ENCODE assay signal across 31 mouse cellular contexts in the genomic region with DNA sequence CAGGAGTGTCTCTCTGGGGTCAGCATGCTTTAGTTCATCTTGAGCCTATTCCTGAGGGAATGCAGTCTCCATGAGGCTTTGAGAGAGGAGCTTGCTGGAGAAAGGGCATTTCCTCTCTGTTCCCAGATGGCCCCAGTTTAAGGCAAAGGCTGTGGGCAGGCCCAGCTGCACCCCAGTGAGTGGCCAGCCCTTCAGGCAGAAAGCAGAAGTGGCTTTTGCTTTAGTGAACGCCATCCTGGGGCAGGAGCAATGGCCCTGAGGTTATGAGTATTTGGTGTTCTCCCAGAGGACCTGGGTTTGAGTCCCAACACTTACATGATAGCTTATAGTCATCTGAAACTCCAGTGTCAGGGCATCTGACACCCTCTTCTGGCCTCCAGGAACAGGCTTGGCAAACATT. TPM values are rescaled to one million over a fixed set of nuclear protein-coding genes. Genes with fewer than 3 reads are reported as not detected.
DNase-seq lines count a peak whose midpoint lies in the region; ATAC-seq and TF ChIP-seq lines count a peak whose summit lies in the region.
"Had no signal": no experiment of that assay in that cellular context is flagged by ENCODE, and none has a peak within 500 bp of the region (broad histone marks: within the 10 kb centered on the region; RNA-seq: fewer than 3 reads in every experiment).

No protein-coding gene starts in this region.

- ATAC-seq in forebrain, postnatal 0 days, result no peak
- ATAC-seq in granulocyte monocyte progenitor cell, adult 5-6 weeks (replicated peaks; ENCODE audit: poor library complexity, severe bottlenecking), result peak; percentile 77
- ATAC-seq in megakaryocyte progenitor cell, adult 5-6 weeks (replicated peaks; ENCODE audit: poor library complexity), result peak; percentile 65
- ATAC-seq in activated CD4-positive, CD25-positive, alpha-beta regulatory T cell, adult 4 months, result no peak
- ATAC-seq: midbrain, embryonic 13.5 days had no signal

- peak overlapping the region; percentile 35; the same call in 1 of the 2 replicates for H3K27ac ChIP-seq in forebrain, embryonic 10.5 days
- H3K27ac ChIP-seq in forebrain, postnatal 0 days (ENCODE audit: low read depth, low read length), result no peak overlapping the region
- H3K27ac ChIP-seq: embryonic facial prominence, embryonic 12.5 days; forebrain, embryonic 12.5 days; hindbrain, embryonic 12.5 days; midbrain, embryonic 13.5 days had no signal

- peaks cover 56% of the 10 kb centered on the region for H3K4me1 ChIP-seq in forebrain, embryonic 10.5 days
- peaks cover 7% of the 10 kb centered on the region for H3K4me1 ChIP-seq in forebrain, postnatal 0 days (ENCODE audit: insufficient read depth)

- no peaks in the 10 kb centered on the region for H3K36me3 ChIP-seq in forebrain, embryonic 10.5 days (replicated peaks)
- no peaks in the 10 kb centered on the region for H3K36me3 ChIP-seq in forebrain, postnatal 0 days (ENCODE audit: insufficient read depth)
- H3K36me3 ChIP-seq: embryonic facial prominence, embryonic 12.5 days; forebrain, embryonic 12.5 days; heart, embryonic 12.5 days; hindbrain, embryonic 12.5 days; midbrain, embryonic 13.5 days had no signal

- DNase-seq in forebrain, embryonic 10.5 days (ENCODE audit: extremely low spot score, low spot score), result no peak
- no peak for DNase-seq in forebrain, postnatal 0 days
- DNase-seq in A20 (ENCODE audit: low read depth, low spot score), result peak; percentile 51
- DNase-seq in neural tube, embryonic 10.5 days (ENCODE audit: extremely low spot score, low spot score), result no peak
- no peak for DNase-seq in thymus, postnatal 36 days
- DNase-seq: cerebellum, adult 11-12 months; cerebellum, postnatal 10 days; heart, postnatal 10 days; kidney, adult 18-20 months; kidney, postnatal 4 days; left cerebral cortex, postnatal 4 days; liver; right cerebral cortex, adult 18-20 months; right cerebral cortex, postnatal 4 days; thymus, adult 18-20 months; thymus, postnatal 4 days had no signal

- no peak overlapping the region for H3K9ac ChIP-seq in forebrain, postnatal 0 days
- H3K9ac ChIP-seq: embryonic facial prominence, embryonic 12.5 days; forebrain, embryonic 12.5 days; heart, embryonic 12.5 days; hindbrain, embryonic 12.5 days; midbrain, embryonic 13.5 days had no signal

- peaks cover 23% of the 10 kb centered on the region for H3K27me3 ChIP-seq in forebrain, embryonic 10.5 days (ENCODE audit: poor library complexity, severe bottlenecking)
- H3K27me3 ChIP-seq in forebrain, postnatal 0 days (ENCODE audit: insufficient read depth, low read length), result no peaks in the 10 kb centered on the region
- H3K27me3 ChIP-seq: embryonic facial prominence, embryonic 12.5 days; hindbrain, embryonic 12.5 days had no signal

- TF ChIP-seq CTCF in forebrain, postnatal 0 days (IDR thresholded peaks at IDR 0.05; ENCODE audit: low read depth), result no peak

- H3K4me3 ChIP-seq in forebrain, embryonic 10.5 days, result no peak overlapping the region
- H3K4me3 ChIP-seq in forebrain, postnatal 0 days (ENCODE audit: low read depth, low read length), result no peak overlapping the region
- H3K4me3 ChIP-seq: embryonic facial prominence, embryonic 12.5 days; forebrain, embryonic 12.5 days; heart, embryonic 12.5 days; hindbrain, embryonic 12.5 days; midbrain, embryonic 13.5 days had no signal

- no peak overlapping the region for H3K4me2 ChIP-seq in forebrain, postnatal 0 days (ENCODE audit: low read depth)
- H3K4me2 ChIP-seq: embryonic facial prominence, embryonic 12.5 days; forebrain, embryonic 12.5 days; heart, embryonic 12.5 days; hindbrain, embryonic 12.5 days; midbrain, embryonic 13.5 days had no signal

- peaks cover 11% of the 10 kb centered on the region for H3K9me3 ChIP-seq in forebrain, embryonic 10.5 days
- no peaks in the 10 kb centered on the region for H3K9me3 ChIP-seq in forebrain, postnatal 0 days (ENCODE audit: low read length)
- H3K9me3 ChIP-seq: embryonic facial prominence, embryonic 12.5 days; forebrain, embryonic 12.5 days; heart, embryonic 12.5 days; hindbrain, embryonic 12.5 days; midbrain, embryonic 13.5 days had no signal

- 78% methylated on average over 1 of the region's 1 CpGs for whole genome bisulfite sequencing in forebrain, embryonic 10.5 days
- 81% methylated on average over 1 of the region's 1 CpGs for WGBS in forebrain, postnatal 0 days

RNA-seq across cellular contexts. Expression of gene Gpr142, which starts 22.6 kb away (rescaled TPM):
- 0.21 TPM in 1 of 2 replicates, not detected in the other for polyA plus RNA-seq in forebrain, embryonic 10.5 days (2016; fragmentation: Nextera tagmentation; extraction: Ambion mirVana)
- not detected in 2 replicates for total RNA-seq in forebrain, postnatal 0 days (2014; rRNA removed)
- not detected in 2 replicates for polyA plus RNA-seq in forebrain, postnatal 0 days (2015; fragmentation: Nextera tagmentation; extraction: Ambion mirVana)
- not detected in 2 replicates for total RNA-seq in granulocyte monocyte progenitor cell, adult 5-6 weeks (2014; fragmentation: Nextera tagmentation)
- not detected in 2 replicates for total RNA-seq in granulocyte monocyte progenitor cell, adult 5-6 weeks (2017)
- not detected in 2 replicates for total RNA-seq in megakaryocyte progenitor cell, adult 5-6 weeks (2015)
- not detected in 2 replicates for total RNA-seq in megakaryocyte progenitor cell, adult 5-6 weeks (2017)
- polyA plus RNA-seq in activated CD4-positive, CD25-positive, alpha-beta regulatory T cell, adult 4 months (2017; shearing (Covaris generic)), result not detected
- total RNA-seq: adrenal gland, adult 18-20 months; gastrocnemius, adult 8-10 months; heart, postnatal 10 days; layer of hippocampus, postnatal 10 days; left cerebral cortex, adult 8-10 months; left cerebral cortex, postnatal 4 days had no signal
- polyA plus RNA-seq: embryonic facial prominence, embryonic 12.5 days; forebrain, embryonic 12.5 days; heart, embryonic 12.5 days; hindbrain, embryonic 12.5 days; kidney, embryonic 16.5 days; liver, embryonic 16.5 days; midbrain, embryonic 13.5 days; neural tube, embryonic 14.5 days had no signal

RNA-seq across cellular contexts. Expression of gene Btbd17, which starts 25.6 kb away (rescaled TPM):
- polyA plus RNA-seq in forebrain, embryonic 10.5 days (2016; fragmentation: Nextera tagmentation; extraction: Ambion mirVana), result 20.7 and 20.8 TPM in 2 replicates
- total RNA-seq in forebrain, postnatal 0 days (2014; rRNA removed), result 28.2 and 29.1 TPM in 2 replicates
- 12.0 and 20.1 TPM in 2 replicates for polyA plus RNA-seq in forebrain, postnatal 0 days (2015; fragmentation: Nextera tagmentation; extraction: Ambion mirVana)
- total RNA-seq in granulocyte monocyte progenitor cell, adult 5-6 weeks (2014; fragmentation: Nextera tagmentation), result 0.54 TPM in 1 of 2 replicates, not detected in the other
- not detected in 2 replicates for total RNA-seq in granulocyte monocyte progenitor cell, adult 5-6 weeks (2017)
- total RNA-seq in megakaryocyte progenitor cell, adult 5-6 weeks (2015), result not detected in 2 replicates
- total RNA-seq in megakaryocyte progenitor cell, adult 5-6 weeks (2017), result not detected in 2 replicates
- not detected for polyA plus RNA-seq in activated CD4-positive, CD25-positive, alpha-beta regulatory T cell, adult 4 months (2017; shearing (Covaris generic))
- total RNA-seq: adrenal gland, adult 18-20 months; gastrocnemius, adult 8-10 months had no signal
- polyA plus RNA-seq: liver, embryonic 16.5 days had no signal

RNA-seq across cellular contexts. Expression of gene Gprc5c, which starts 29.6 kb away (rescaled TPM):
- polyA plus RNA-seq in forebrain, embryonic 10.5 days (2016; fragmentation: Nextera tagmentation; extraction: Ambion mirVana), result 31.7 and 32.3 TPM in 2 replicates
- 4.4 and 7.9 TPM in 2 replicates for total RNA-seq in forebrain, postnatal 0 days (2014; rRNA removed)
- polyA plus RNA-seq in forebrain, postnatal 0 days (2015; fragmentation: Nextera tagmentation; extraction: Ambion mirVana), result 5.5 and 5.8 TPM in 2 replicates
- not detected in 2 replicates for total RNA-seq in granulocyte monocyte progenitor cell, adult 5-6 weeks (2014; fragmentation: Nextera tagmentation)
- not detected in 2 replicates for total RNA-seq in granulocyte monocyte progenitor cell, adult 5-6 weeks (2017)
- total RNA-seq in megakaryocyte progenitor cell, adult 5-6 weeks (2015), result not detected in 2 replicates
- 0.67 TPM in 1 of 2 replicates, not detected in the other for total RNA-seq in megakaryocyte progenitor cell, adult 5-6 weeks (2017)
- polyA plus RNA-seq in activated CD4-positive, CD25-positive, alpha-beta regulatory T cell, adult 4 months (2017; shearing (Covaris generic)), result under 1 TPM in 1 of 2 experiments, not detected in 1; 0.15 TPM

RNA-seq across cellular contexts. Expression of gene Kif19a, which starts 56.1 kb away (rescaled TPM):
- polyA plus RNA-seq in forebrain, embryonic 10.5 days (2016; fragmentation: Nextera tagmentation; extraction: Ambion mirVana), result 0.33 and 0.71 TPM in 2 replicates
- 3.2 TPM in 2 replicates for total RNA-seq in forebrain, postnatal 0 days (2014; rRNA removed)
- polyA plus RNA-seq in forebrain, postnatal 0 days (2015; fragmentation: Nextera tagmentation; extraction: Ambion mirVana), result 0.57 and 0.79 TPM in 2 replicates
- 1.3 TPM in 1 of 2 replicates, not detected in the other for total RNA-seq in granulocyte monocyte progenitor cell, adult 5-6 weeks (2014; fragmentation: Nextera tagmentation)
- total RNA-seq in granulocyte monocyte progenitor cell, adult 5-6 weeks (2017), result not detected in 2 replicates
- not detected in 2 replicates for total RNA-seq in megakaryocyte progenitor cell, adult 5-6 weeks (2015)
- total RNA-seq in megakaryocyte progenitor cell, adult 5-6 weeks (2017), result not detected in 2 replicates
- polyA plus RNA-seq in activated CD4-positive, CD25-positive, alpha-beta regulatory T cell, adult 4 months (2017; shearing (Covaris generic)), result under 1 TPM in 1 of 2 experiments, not detected in 1; 0.22 TPM

Comparison
In these comparisons a context has a peak if more than half of its experiments do, and no peak if none do; other contexts are left out.
1. ATAC-seq: peak in granulocyte monocyte progenitor cell, adult 5-6 weeks (single experiment) and megakaryocyte progenitor cell, adult 5-6 weeks (single experiment); none in forebrain, postnatal 0 days (single experiment) and activated CD4-positive, CD25-positive, alpha-beta regulatory T cell, adult 4 months (single experiment).
2. RNA of gene Btbd17, which starts 25.6 kb away (total RNA-seq): 28.2 to 29.1 TPM in forebrain, postnatal 0 days; 0.54 TPM in granulocyte monocyte progenitor cell, adult 5-6 weeks and not detected in megakaryocyte progenitor cell, adult 5-6 weeks; every median in the first group is over 10 times any median in the second.